Mouse (Mus musculus) kidney, adult 2 months (tissue): ENCODE data around the gene Lyzl4.

Experiments
- CTCF ChIP-seq: fragments of 200-500 bp; conservative IDR thresholded peaks from 2 replicates; pipeline ENCODE4 v1.5.1; 2011; ENCODE audit warnings: low read depth, mild to moderate bottlenecking, control low read depth, low read length, moderate library complexity, mixed read lengths; ENCODE audit not compliant: insufficient read depth, insufficient read length
- POLR2A ChIP-seq: fragments of 200-500 bp; IDR thresholded peaks from one replicate; pipeline ENCODE4 v1.6.1; 2011; ENCODE audit warnings: low read depth, low read length, control low read depth

- no peak for TF ChIP-seq CTCF
- TF ChIP-seq POLR2A = no peak
Observed at GRCm38 (mm10) chr9:121630627-121631026, 11.3 kb downstream of the Lyzl4 start.
